18 mouse cellular contexts compared by ENCODE assay signal in genomic region chr17:27518296-27518695, GRCm38 (mm10). TPM values are rescaled to one million over a fixed set of nuclear protein-coding genes. Genes with fewer than 3 reads are reported as not detected.
DNase-seq lines count a peak whose midpoint lies in the region; ATAC-seq and TF ChIP-seq lines count a peak whose summit lies in the region.
"Had no signal": no experiment of that assay in that cellular context is flagged by ENCODE, and none has a peak within 500 bp of the region (broad histone marks: within the 10 kb centered on the region; RNA-seq: fewer than 3 reads in every experiment).

No protein-coding gene starts in this region.

- no peak for DNase-seq in lung, postnatal 14 days
- no peak for DNase-seq in layer of hippocampus, adult 2 months (ENCODE audit: low spot score in 2 of 2)
- DNase-seq: cerebellum, adult 11 months; gastrocnemius, postnatal 36 days; heart, postnatal 36 days; liver, embryonic 13.5 days; thymus, postnatal 36 days had no signal

- no peak overlapping the region for H3K27ac ChIP-seq in lung, embryonic 16.5 days (ENCODE audit: low read length)
- no peak overlapping the region for H3K27ac ChIP-seq in forebrain, embryonic 16.5 days (ENCODE audit: low read length)
- H3K27ac ChIP-seq in hindbrain, embryonic 13.5 days: peak overlapping the region; percentile 64
- peak overlapping the region; percentile 72 for H3K27ac ChIP-seq in midbrain, embryonic 15.5 days
- no peak overlapping the region for H3K27ac ChIP-seq in intestine, postnatal 0 days (ENCODE audit: low read depth, low read length)
- no peak overlapping the region for H3K27ac ChIP-seq in layer of hippocampus, adult 2 months
- H3K27ac ChIP-seq: intestine, embryonic 15.5 days; liver, embryonic 13.5 days; neural tube, embryonic 15.5 days had no signal

- H3K9me3 ChIP-seq in lung, embryonic 16.5 days (ENCODE audit: control insufficient read depth, low read length): no peaks in the 10 kb centered on the region
- H3K9me3 ChIP-seq in forebrain, embryonic 16.5 days (ENCODE audit: control insufficient read depth, low read length): no peaks in the 10 kb centered on the region
- no peaks in the 10 kb centered on the region for H3K9me3 ChIP-seq in hindbrain, embryonic 13.5 days
- H3K9me3 ChIP-seq in midbrain, embryonic 15.5 days: no peaks in the 10 kb centered on the region
- no peaks in the 10 kb centered on the region for H3K9me3 ChIP-seq in intestine, postnatal 0 days (ENCODE audit: control insufficient read depth)
- H3K9me3 ChIP-seq: intestine, embryonic 15.5 days; liver, embryonic 13.5 days; neural tube, embryonic 15.5 days had no signal

- TF ChIP-seq CTCF in intestine, postnatal 0 days (IDR thresholded peaks at IDR 0.05; ENCODE audit: low read depth): no peak
- TF ChIP-seq CTCF in layer of hippocampus, adult 2 months (conservative IDR thresholded peaks at IDR 0.05): no peak

- 16% methylated on average over 9 of the region's 9 CpGs for WGBS in lung, embryonic 16.5 days
- 4% methylated on average over 9 of the region's 9 CpGs for WGBS in forebrain, embryonic 16.5 days
- WGBS in hindbrain, embryonic 13.5 days: 8% methylated on average over 9 of the region's 9 CpGs
- 9% methylated on average over 9 of the region's 9 CpGs for WGBS in midbrain, embryonic 15.5 days
- 44% methylated on average over 9 of the region's 9 CpGs for WGBS in intestine, postnatal 0 days

- no peaks in the 10 kb centered on the region for H3K4me1 ChIP-seq in lung, embryonic 16.5 days (replicated peaks; ENCODE audit: control insufficient read depth, insufficient read depth, low read length)
- H3K4me1 ChIP-seq in forebrain, embryonic 16.5 days (replicated peaks; ENCODE audit: control insufficient read depth, insufficient read depth, low read length): peaks cover 18% of the 10 kb centered on the region
- peaks cover 45% of the 10 kb centered on the region for H3K4me1 ChIP-seq in hindbrain, embryonic 13.5 days (replicated peaks)
- peaks cover 40% of the 10 kb centered on the region for H3K4me1 ChIP-seq in midbrain, embryonic 15.5 days
- H3K4me1 ChIP-seq in intestine, postnatal 0 days (replicated peaks; ENCODE audit: control insufficient read depth, insufficient read depth, low read length): no peaks in the 10 kb centered on the region
- H3K4me1 ChIP-seq: liver, embryonic 13.5 days had no signal

- peaks cover 55% of the 10 kb centered on the region for H3K27me3 ChIP-seq in lung, embryonic 16.5 days (ENCODE audit: control insufficient read depth, insufficient read depth, low read depth, low read length)
- peaks cover 52% of the 10 kb centered on the region for H3K27me3 ChIP-seq in forebrain, embryonic 16.5 days (replicated peaks; ENCODE audit: control insufficient read depth, insufficient read depth, low read length)
- peaks cover 71% of the 10 kb centered on the region for H3K27me3 ChIP-seq in hindbrain, embryonic 13.5 days
- peaks cover 30% of the 10 kb centered on the region for H3K27me3 ChIP-seq in midbrain, embryonic 15.5 days (replicated peaks)
- H3K27me3 ChIP-seq in intestine, postnatal 0 days (replicated peaks; ENCODE audit: control insufficient read depth, insufficient read depth, low read length): peaks cover 41% of the 10 kb centered on the region

- no peak overlapping the region for H3K4me2 ChIP-seq in lung, embryonic 16.5 days (ENCODE audit: low read depth, low read length)
- H3K4me2 ChIP-seq in forebrain, embryonic 16.5 days (ENCODE audit: low read length): no peak overlapping the region
- H3K4me2 ChIP-seq in hindbrain, embryonic 13.5 days: no peak overlapping the region
- peak overlapping the region; percentile 4; the same call in 1 of the 2 replicates for H3K4me2 ChIP-seq in midbrain, embryonic 15.5 days
- no peak overlapping the region for H3K4me2 ChIP-seq in intestine, postnatal 0 days (replicated peaks; ENCODE audit: low read depth)
- H3K4me2 ChIP-seq: heart, embryonic 11.5 days; intestine, embryonic 15.5 days; liver, embryonic 13.5 days; neural tube, embryonic 15.5 days had no signal

- no peaks in the 10 kb centered on the region for H3K36me3 ChIP-seq in lung, embryonic 16.5 days (ENCODE audit: control insufficient read depth, insufficient read depth, low read length)
- H3K36me3 ChIP-seq in forebrain, embryonic 16.5 days (ENCODE audit: control insufficient read depth, insufficient read depth): no peaks in the 10 kb centered on the region
- H3K36me3 ChIP-seq in hindbrain, embryonic 13.5 days: no peaks in the 10 kb centered on the region
- no peaks in the 10 kb centered on the region for H3K36me3 ChIP-seq in midbrain, embryonic 15.5 days (replicated peaks)
- H3K36me3 ChIP-seq in intestine, postnatal 0 days (ENCODE audit: control insufficient read depth, insufficient read depth): no peaks in the 10 kb centered on the region
- H3K36me3 ChIP-seq: intestine, embryonic 15.5 days; liver, embryonic 13.5 days; neural tube, embryonic 15.5 days had no signal

- no peak overlapping the region for H3K4me3 ChIP-seq in lung, embryonic 16.5 days (ENCODE audit: low read length)
- no peak overlapping the region for H3K4me3 ChIP-seq in forebrain, embryonic 16.5 days (replicated peaks; ENCODE audit: low read length)
- no peak overlapping the region for H3K4me3 ChIP-seq in hindbrain, embryonic 13.5 days
- H3K4me3 ChIP-seq in midbrain, embryonic 15.5 days: no peak overlapping the region
- H3K4me3 ChIP-seq in intestine, postnatal 0 days (ENCODE audit: low read depth, low read length): no peak overlapping the region
- H3K4me3 ChIP-seq in layer of hippocampus, adult 2 months: no peak overlapping the region
- H3K4me3 ChIP-seq: erythroblast, embryonic 14.5 days; intestine, embryonic 15.5 days; liver, embryonic 13.5 days; myocyte; neural tube, embryonic 15.5 days had no signal

- ATAC-seq in lung, embryonic 16.5 days (ENCODE audit: low read depth): 0 out of 2 replicates have a peak, but pooled peaks have one; percentile 10
- ATAC-seq in forebrain, embryonic 16.5 days: peak; percentile 27; the same call in 1 of the 2 replicates
- no peak for ATAC-seq in hindbrain, embryonic 13.5 days (ENCODE audit: low FRiP score)
- no peak; the same call in none of the 2 replicates for ATAC-seq in midbrain, embryonic 15.5 days (replicated peaks)
- no peak for ATAC-seq in intestine, postnatal 0 days
- ATAC-seq: intestine, embryonic 15.5 days had no signal

- no peak overlapping the region for H3K9ac ChIP-seq in lung, embryonic 16.5 days (ENCODE audit: low read length)
- no peak overlapping the region for H3K9ac ChIP-seq in forebrain, embryonic 16.5 days (replicated peaks; ENCODE audit: low read depth, low read length)
- peak overlapping the region; percentile 46 for H3K9ac ChIP-seq in hindbrain, embryonic 13.5 days
- H3K9ac ChIP-seq in midbrain, embryonic 15.5 days: no peak overlapping the region
- H3K9ac ChIP-seq in intestine, postnatal 0 days (ENCODE audit: low read depth, low read length): no peak overlapping the region
- H3K9ac ChIP-seq: intestine, embryonic 15.5 days; liver, embryonic 13.5 days; neural tube, embryonic 15.5 days had no signal

RNA-seq across cellular contexts. Expression of gene Grm4, which starts 2.9 kb away (rescaled TPM):
- polyA plus RNA-seq in lung, embryonic 16.5 days (2015; fragmentation: Nextera tagmentation; extraction: Ambion mirVana): 0.13 and 0.24 TPM in 2 replicates
- polyA plus RNA-seq in forebrain, embryonic 16.5 days (2015; fragmentation: Nextera tagmentation; extraction: Ambion mirVana): 3.0 and 4.0 TPM in 2 replicates
- 4.8 and 5.2 TPM in 2 replicates for polyA plus RNA-seq in hindbrain, embryonic 13.5 days (2015; fragmentation: Nextera tagmentation; extraction: Ambion mirVana)
- polyA plus RNA-seq in midbrain, embryonic 15.5 days (2015; fragmentation: Nextera tagmentation; extraction: Ambion mirVana): 10.7 and 10.9 TPM in 2 replicates
- 0.47 TPM in 2 replicates for polyA plus RNA-seq in intestine, postnatal 0 days (2015; fragmentation: Nextera tagmentation; extraction: Ambion mirVana)
- total RNA-seq in layer of hippocampus, adult 2 months (2021): 1 to 10 TPM; 7.9 to 9.6 TPM
- total RNA-seq: megakaryocyte progenitor cell, adult 5-6 weeks had no signal
- polyA plus RNA-seq: erythroblast, embryonic 14.5 days; liver, embryonic 13.5 days; myocyte had no signal

RNA-seq across cellular contexts. Expression of gene Hmga1, which starts 38.0 kb away (rescaled TPM):
- polyA plus RNA-seq in lung, embryonic 16.5 days (2015; fragmentation: Nextera tagmentation; extraction: Ambion mirVana): 195 and 215 TPM in 2 replicates
- 107 and 113 TPM in 2 replicates for polyA plus RNA-seq in forebrain, embryonic 16.5 days (2015; fragmentation: Nextera tagmentation; extraction: Ambion mirVana)
- polyA plus RNA-seq in hindbrain, embryonic 13.5 days (2015; fragmentation: Nextera tagmentation; extraction: Ambion mirVana): 113 and 126 TPM in 2 replicates
- 138 and 141 TPM in 2 replicates for polyA plus RNA-seq in midbrain, embryonic 15.5 days (2015; fragmentation: Nextera tagmentation; extraction: Ambion mirVana)
- 108 and 116 TPM in 2 replicates for polyA plus RNA-seq in intestine, postnatal 0 days (2015; fragmentation: Nextera tagmentation; extraction: Ambion mirVana)
- 10 to 100 TPM; 30.5 to 38.2 TPM for total RNA-seq in layer of hippocampus, adult 2 months (2021)

RNA-seq across cellular contexts. Expression of gene AI413582, which starts 47.3 kb away (rescaled TPM):
- 17.6 and 19.1 TPM in 2 replicates for polyA plus RNA-seq in lung, embryonic 16.5 days (2015; fragmentation: Nextera tagmentation; extraction: Ambion mirVana)
- polyA plus RNA-seq in forebrain, embryonic 16.5 days (2015; fragmentation: Nextera tagmentation; extraction: Ambion mirVana): 31.9 and 49.8 TPM in 2 replicates
- 43.5 and 44.8 TPM in 2 replicates for polyA plus RNA-seq in hindbrain, embryonic 13.5 days (2015; fragmentation: Nextera tagmentation; extraction: Ambion mirVana)
- 57.0 and 59.5 TPM in 2 replicates for polyA plus RNA-seq in midbrain, embryonic 15.5 days (2015; fragmentation: Nextera tagmentation; extraction: Ambion mirVana)
- polyA plus RNA-seq in intestine, postnatal 0 days (2015; fragmentation: Nextera tagmentation; extraction: Ambion mirVana): 80.3 and 83.0 TPM in 2 replicates
- 10 to 100 TPM; 61.6 to 66.1 TPM for total RNA-seq in layer of hippocampus, adult 2 months (2021)

Comparison
In these comparisons a context has a peak if more than half of its experiments do, and no peak if none do; other contexts are left out.
1. ATAC-seq: peak in lung, embryonic 16.5 days (single experiment) and forebrain, embryonic 16.5 days (single experiment); none in hindbrain, embryonic 13.5 days (single experiment), midbrain, embryonic 15.5 days (single experiment) and intestine, postnatal 0 days (single experiment).
2. H3K27ac ChIP-seq: peak in hindbrain, embryonic 13.5 days (single experiment) and midbrain, embryonic 15.5 days (single experiment); none in lung, embryonic 16.5 days (single experiment), forebrain, embryonic 16.5 days (single experiment), intestine, postnatal 0 days (single experiment) and layer of hippocampus, adult 2 months (single experiment).